ENCODE assay signal across 8 mouse cellular contexts in the genomic region with DNA sequence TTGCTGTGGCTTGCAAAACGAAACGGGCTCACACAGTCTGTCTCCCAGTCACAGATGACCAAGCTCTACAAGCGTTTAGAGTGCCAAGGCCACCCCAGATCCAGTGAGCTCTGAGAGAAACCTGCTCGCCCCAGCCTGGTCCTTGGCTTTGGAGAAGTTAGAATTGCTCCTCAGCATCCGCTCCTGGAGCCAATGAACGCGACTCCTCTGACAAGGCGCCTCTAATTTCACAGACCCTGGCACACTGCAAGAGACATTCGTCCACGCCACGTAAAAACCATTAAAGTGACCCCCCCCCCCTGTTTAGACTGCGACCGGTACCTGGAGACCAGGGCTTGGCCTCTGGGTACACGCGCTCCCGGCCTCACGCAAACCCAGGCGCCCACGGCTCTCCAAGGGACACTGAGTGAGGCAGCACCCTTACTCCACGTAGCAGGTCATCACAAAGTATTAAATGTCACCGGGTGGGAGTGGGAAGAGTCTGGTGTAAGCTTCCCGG. TPM values are rescaled to one million over a fixed set of nuclear protein-coding genes. Genes with fewer than 3 reads are reported as not detected.
DNase-seq lines count a peak whose midpoint lies in the region; ATAC-seq and TF ChIP-seq lines count a peak whose summit lies in the region.

No protein-coding gene starts in this region.

- H3K27me3 ChIP-seq in forebrain, embryonic 13.5 days, result peaks cover 25% of the 10 kb centered on the region
- peaks cover 12% of the 10 kb centered on the region for H3K27me3 ChIP-seq in intestine, embryonic 15.5 days (replicated peaks)
- H3K27me3 ChIP-seq in midbrain, postnatal 0 days (ENCODE audit: insufficient read depth, low read length), result peaks cover 26% of the 10 kb centered on the region

- H3K9me3 ChIP-seq in forebrain, embryonic 13.5 days (replicated peaks), result no peaks in the 10 kb centered on the region
- no peaks in the 10 kb centered on the region for H3K9me3 ChIP-seq in intestine, embryonic 15.5 days
- no peaks in the 10 kb centered on the region for H3K9me3 ChIP-seq in midbrain, postnatal 0 days (ENCODE audit: low read length)

- peak; percentile 20 for ATAC-seq in forebrain, embryonic 13.5 days
- no peak for ATAC-seq in intestine, embryonic 15.5 days
- peak; percentile 34 for ATAC-seq in midbrain, postnatal 0 days (ENCODE audit: low FRiP score)

- TF ChIP-seq CTCF in midbrain, postnatal 0 days (IDR thresholded peaks at IDR 0.05), result no peak

- H3K27ac ChIP-seq in forebrain, embryonic 13.5 days, result no peak overlapping the region
- H3K27ac ChIP-seq in intestine, embryonic 15.5 days, result no peak overlapping the region
- H3K27ac ChIP-seq in midbrain, postnatal 0 days (ENCODE audit: low read depth, low read length), result no peak overlapping the region

- peak overlapping the region; percentile 73 for H3K9ac ChIP-seq in forebrain, embryonic 13.5 days
- H3K9ac ChIP-seq in intestine, embryonic 15.5 days, result no peak overlapping the region
- H3K9ac ChIP-seq in midbrain, postnatal 0 days (replicated peaks; ENCODE audit: low read length, poor library complexity, severe bottlenecking), result no peak overlapping the region

- H3K4me1 ChIP-seq in forebrain, embryonic 13.5 days, result peaks cover 23% of the 10 kb centered on the region
- H3K4me1 ChIP-seq in intestine, embryonic 15.5 days (replicated peaks), result peaks cover 18% of the 10 kb centered on the region
- peaks cover 4% of the 10 kb centered on the region for H3K4me1 ChIP-seq in midbrain, postnatal 0 days (ENCODE audit: insufficient read depth, low read length)

- under 1% methylated on average over 22 of the region's 22 CpGs for WGBS in forebrain, embryonic 13.5 days
- 2% methylated on average over 22 of the region's 22 CpGs for WGBS in intestine, embryonic 15.5 days
- WGBS in midbrain, postnatal 0 days, result under 1% methylated on average over 22 of the region's 22 CpGs

- peak; percentile 12 to 38 for DNase-seq in layer of hippocampus, postnatal 10 days (ENCODE audit: low spot score in 2 of 2)
- no peak for DNase-seq in layer of hippocampus, adult 9-10 months (ENCODE audit: low spot score)
- peak; percentile 11 for DNase-seq in brain, adult 2 months (ENCODE audit: low read depth, low spot score)
- DNase-seq in midbrain, postnatal 0 days (ENCODE audit: low spot score), result no peak
- no peak for DNase-seq in layer of hippocampus, adult 11-12 months (ENCODE audit: low spot score)
- no peak for DNase-seq in thymus, postnatal 25 days

- H3K36me3 ChIP-seq in forebrain, embryonic 13.5 days (ENCODE audit: poor library complexity, severe bottlenecking), result no peaks in the 10 kb centered on the region
- H3K36me3 ChIP-seq in intestine, embryonic 15.5 days, result no peaks in the 10 kb centered on the region
- no peaks in the 10 kb centered on the region for H3K36me3 ChIP-seq in midbrain, postnatal 0 days (ENCODE audit: insufficient read depth, low read length)

- H3K4me3 ChIP-seq in forebrain, embryonic 13.5 days, result peak overlapping the region; percentile 60
- peak overlapping the region; percentile 56 for H3K4me3 ChIP-seq in intestine, embryonic 15.5 days (replicated peaks)
- peak overlapping the region; percentile 53 for H3K4me3 ChIP-seq in midbrain, postnatal 0 days (ENCODE audit: low read depth, low read length)

- H3K4me2 ChIP-seq in forebrain, embryonic 13.5 days, result peak overlapping the region; percentile 95
- peak overlapping the region; percentile 91 for H3K4me2 ChIP-seq in intestine, embryonic 15.5 days (replicated peaks)
- H3K4me2 ChIP-seq in midbrain, postnatal 0 days (ENCODE audit: low read depth, low read length, poor library complexity, severe bottlenecking), result peak overlapping the region; percentile 97

RNA-seq across cellular contexts. Expression of a gene that starts 1.6 kb away (rescaled TPM):
- 1 to 10 TPM; 4.9 to 5.1 TPM for total RNA-seq in layer of hippocampus, postnatal 10 days (2021)
- polyA plus RNA-seq in forebrain, embryonic 13.5 days (2015; fragmentation: Nextera tagmentation; extraction: Ambion mirVana), result 1.7 and 3.1 TPM in 2 replicates
- polyA plus RNA-seq in intestine, embryonic 15.5 days (2015; fragmentation: Nextera tagmentation; extraction: Ambion mirVana), result 0.82 and 1.1 TPM in 2 replicates
- 1.0 and 1.2 TPM in 2 replicates for total RNA-seq in midbrain, postnatal 0 days (2014; rRNA removed)
- 0.13 and 0.42 TPM in 2 replicates for polyA plus RNA-seq in midbrain, postnatal 0 days (2015; fragmentation: Nextera tagmentation; extraction: Ambion mirVana)

Comparison
In these comparisons a context has a peak if more than half of its experiments do, and no peak if none do; other contexts are left out.
1. DNase-seq: peak in layer of hippocampus, postnatal 10 days (2 of 2) and brain, adult 2 months (single experiment); none in layer of hippocampus, adult 9-10 months (single experiment), midbrain, postnatal 0 days (single experiment), layer of hippocampus, adult 11-12 months (single experiment) and thymus, postnatal 25 days (single experiment).
2. Peak in every context shown above with its lines, with median percentiles within 50 percentile points of each other: H3K4me2 ChIP-seq and H3K4me3 ChIP-seq.